Mouse (Mus musculus) embryo, embryonic 11.5 days (tissue): Measurements from ENCODE around the gene Crym.
A peak's percentile ranks its signal among the peaks of the same experiment; 100 is the strongest.

ENCODE experiments used
- DNase-seq: peaks from one replicate; pipeline ENCODE4 v3.0.0-alpha.2; 2012; ENCODE audit warnings: low read depth, low spot score

The Crym gene

DNA sequence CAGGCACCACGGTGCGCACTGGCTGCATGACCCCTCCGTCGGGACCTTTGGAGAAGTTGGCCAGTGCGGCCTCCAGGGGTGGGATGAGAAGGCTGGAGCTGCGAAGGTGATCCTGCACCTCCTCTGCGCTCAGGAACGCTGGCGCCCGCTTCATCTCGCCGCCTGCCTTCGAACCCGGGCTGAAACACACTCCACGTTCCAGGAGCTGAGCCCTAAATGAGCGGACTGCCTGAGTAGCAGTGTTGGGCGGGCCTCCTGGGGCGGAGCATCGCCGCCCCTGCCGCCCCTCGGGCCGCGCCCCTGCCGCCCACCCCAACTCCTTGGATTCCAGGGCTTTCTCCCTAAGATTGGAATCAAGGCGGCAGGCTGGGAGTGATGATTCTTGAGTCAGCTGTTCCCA is at the start of gene Crym:
Gene Crym, minus strand, starts transcription at position 341 of the 400 bp plus-strand sequence.
- DNase-seq: no peak

DNA sequence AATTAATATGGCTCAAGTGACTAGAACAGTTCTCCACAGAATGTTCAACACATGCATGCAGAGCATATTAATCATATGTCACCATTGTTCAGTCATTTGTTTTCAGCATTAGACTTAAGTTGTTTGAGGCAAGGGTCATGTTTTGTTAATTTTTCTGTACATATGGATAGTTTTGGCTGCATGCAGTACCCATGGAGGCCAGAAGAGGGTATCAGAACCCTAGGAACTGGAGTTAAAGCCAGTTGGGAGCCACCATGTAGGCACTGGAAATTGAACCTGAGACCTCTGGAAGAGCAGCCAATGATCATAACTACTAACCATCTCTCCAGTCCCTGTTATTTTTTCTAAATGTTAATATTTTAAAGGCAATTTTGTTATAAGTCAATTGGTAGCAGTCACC is 39.2 kb upstream of the Crym start:
- DNase-seq: no peak

DNA sequence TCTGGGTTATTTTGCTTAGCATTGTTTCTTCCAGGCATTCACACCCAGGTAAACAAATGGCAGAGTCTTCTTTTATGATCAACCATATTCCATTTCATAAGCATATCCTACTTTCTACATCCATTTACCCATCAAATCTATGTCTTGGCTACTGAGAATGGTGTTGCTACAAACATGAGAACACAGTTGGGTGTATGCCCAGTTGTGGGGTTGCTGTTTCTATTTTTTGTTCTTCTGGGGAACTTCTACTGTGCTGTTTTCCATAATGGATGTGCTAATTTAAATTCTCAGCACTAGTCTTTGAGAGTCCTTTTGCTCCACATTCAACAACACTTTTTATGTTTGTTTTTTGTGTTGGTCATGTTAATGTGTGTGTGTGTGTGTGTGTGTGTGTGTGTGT is 26.6 kb upstream of the Crym start:
- no peak for DNase-seq

DNA sequence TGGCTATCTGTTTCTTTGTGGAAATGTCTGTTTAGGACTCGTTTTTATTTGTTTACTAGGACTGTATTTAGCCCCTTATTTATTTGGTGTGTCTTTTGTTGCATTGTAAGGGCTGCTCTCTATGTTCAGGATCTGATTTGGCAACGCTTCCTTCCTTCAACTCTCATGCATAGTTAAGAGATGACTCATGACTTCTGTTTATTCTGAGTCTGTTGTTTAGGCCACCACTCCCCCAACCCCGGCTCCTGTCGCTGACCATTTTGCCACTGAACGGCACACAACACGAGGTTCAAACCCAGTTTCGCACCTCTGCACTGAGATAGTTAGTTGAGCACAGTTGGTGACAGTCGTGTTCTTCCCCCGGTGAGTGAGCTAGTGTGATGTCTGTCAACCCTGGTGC is 4.1 kb upstream of the Crym start:
- no peak for DNase-seq

DNA sequence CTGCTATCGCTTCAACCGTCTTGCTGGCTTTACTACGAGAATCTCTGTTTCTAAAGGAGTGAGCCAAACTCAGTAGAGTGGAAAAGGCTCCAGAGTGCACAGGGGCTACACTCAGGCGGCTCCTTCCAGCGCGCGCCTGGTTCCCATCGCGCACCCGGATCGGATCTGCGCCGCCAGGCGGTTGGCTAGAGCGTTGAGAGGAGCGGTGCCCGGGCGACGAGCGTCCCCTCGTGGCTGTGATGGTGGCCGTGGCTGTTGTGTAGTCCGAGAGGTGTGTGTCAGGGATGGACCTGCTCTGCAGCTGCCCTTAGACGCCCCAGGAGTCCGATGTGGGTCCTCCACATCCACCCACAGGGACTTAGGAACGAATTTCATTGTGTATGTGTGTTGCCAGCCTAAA is 1.9 kb upstream of the Crym start, which contains the start of gene Abca14:
Gene Abca14, plus strand, starts transcription at position 173 of the 400 bp plus-strand sequence.
- DNase-seq: peak; percentile 66

DNA sequence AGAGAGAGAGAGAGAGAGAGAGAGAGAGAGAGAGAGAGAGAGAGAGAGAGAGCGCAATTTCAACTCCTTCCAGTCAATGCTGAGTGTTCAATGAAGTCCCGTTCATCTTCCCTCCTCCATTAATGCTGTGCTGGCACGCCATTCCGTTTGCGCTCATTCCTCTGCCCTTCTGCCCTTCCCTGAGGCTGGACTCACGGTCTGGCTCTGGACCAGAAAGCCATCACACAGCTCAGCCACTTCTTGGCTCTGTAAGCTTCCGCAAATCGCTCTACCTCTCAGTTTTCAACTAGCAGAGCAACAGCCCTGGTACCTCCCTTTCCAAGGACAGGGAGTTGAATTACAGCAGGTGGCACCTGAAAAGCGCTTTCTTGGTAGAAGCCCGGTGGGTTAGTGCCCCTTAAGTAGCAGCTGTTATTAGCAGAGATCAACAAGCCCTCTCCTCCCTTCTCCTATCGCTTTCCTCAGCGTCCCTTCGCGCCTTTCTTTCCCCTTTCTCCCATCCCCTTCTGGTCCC is 623 bp downstream of the Crym start:
- DNase-seq: no peak

DNA sequence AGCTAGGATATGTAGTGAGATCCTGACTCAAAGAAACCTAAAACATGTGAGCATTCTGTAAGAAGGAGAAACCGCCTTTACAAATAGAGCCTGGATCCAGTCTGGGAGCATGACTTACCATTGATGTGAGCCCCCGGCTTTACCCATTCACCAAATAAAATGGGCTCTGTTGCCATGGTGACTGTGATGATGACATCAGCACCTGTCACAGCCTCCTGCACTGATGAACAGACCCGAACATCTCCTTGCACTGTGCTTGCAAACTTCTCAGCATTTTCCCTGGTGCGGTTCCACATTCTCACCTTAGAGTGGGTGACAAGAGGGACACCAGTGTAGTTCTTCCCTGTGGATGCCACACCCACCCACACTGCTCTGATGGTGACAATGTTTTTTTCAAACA is 6.7 kb downstream of the Crym start:
- DNase-seq: no peak

DNA sequence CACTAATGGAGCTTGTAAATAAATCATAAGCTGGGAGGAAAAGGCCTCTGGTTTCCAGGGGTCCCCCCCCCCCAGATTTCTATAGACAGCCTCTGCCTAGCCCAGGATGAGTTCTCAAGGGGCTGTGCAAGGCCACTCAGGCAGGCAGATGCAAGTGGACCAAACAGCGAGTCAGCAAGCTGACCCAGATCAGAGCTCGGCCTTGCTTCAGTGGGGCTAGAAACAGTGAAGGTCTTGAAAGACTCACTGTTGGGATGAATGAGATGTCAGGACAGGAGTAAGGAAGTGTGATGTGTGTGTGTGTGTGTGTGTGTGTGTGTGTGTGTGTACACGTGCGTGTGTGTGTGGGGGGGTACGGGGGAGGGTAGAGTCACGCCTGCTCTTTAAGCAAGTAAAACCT is 9.1 kb downstream of the Crym start:
- no peak for DNase-seq

DNA sequence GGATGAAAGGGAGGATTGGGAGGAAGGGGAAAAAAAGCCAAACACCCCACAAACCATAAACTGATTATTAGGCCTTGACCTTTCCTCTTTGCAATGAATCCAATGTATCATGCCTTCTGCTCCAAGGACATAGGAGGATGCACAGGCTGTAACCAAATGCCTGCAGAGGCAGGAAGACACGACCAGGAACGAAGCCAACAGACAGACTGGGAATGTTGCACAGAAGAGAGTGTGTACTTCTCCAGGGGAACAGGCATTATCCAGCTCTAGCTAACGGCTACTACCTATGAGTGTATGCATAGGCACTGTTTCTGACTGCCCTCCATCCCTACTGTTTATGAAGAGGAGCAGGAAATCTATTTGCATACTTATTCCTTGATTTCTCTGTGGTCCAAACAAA is 9.7 kb downstream of the Crym start:
- DNase-seq: no peak

DNA sequence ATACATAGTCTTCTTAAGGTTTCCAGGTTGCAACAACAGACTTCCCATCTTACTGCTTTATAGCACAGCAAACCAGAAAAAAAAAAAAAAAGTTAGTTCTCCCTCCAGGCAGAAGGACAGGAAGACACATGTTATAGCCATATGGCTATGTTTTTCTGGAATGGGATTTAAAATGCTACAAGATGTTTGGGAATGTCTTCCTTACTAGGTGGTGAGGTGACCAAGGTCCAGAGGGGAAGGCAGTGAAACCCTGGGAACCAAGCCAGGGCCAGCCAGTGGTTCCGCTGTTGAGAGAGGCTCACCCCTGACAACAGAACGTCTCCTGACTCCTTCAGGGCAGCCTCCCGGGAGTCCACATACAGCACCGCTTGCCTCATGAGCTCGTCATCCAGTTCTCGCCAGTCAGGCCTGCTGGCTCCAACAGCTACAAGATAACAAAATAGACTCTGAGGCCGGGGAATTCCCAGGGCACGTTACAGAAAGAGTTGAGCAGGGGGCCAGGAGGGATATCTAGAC is 11.7 kb downstream of the Crym start:
- DNase-seq: no peak

DNA sequence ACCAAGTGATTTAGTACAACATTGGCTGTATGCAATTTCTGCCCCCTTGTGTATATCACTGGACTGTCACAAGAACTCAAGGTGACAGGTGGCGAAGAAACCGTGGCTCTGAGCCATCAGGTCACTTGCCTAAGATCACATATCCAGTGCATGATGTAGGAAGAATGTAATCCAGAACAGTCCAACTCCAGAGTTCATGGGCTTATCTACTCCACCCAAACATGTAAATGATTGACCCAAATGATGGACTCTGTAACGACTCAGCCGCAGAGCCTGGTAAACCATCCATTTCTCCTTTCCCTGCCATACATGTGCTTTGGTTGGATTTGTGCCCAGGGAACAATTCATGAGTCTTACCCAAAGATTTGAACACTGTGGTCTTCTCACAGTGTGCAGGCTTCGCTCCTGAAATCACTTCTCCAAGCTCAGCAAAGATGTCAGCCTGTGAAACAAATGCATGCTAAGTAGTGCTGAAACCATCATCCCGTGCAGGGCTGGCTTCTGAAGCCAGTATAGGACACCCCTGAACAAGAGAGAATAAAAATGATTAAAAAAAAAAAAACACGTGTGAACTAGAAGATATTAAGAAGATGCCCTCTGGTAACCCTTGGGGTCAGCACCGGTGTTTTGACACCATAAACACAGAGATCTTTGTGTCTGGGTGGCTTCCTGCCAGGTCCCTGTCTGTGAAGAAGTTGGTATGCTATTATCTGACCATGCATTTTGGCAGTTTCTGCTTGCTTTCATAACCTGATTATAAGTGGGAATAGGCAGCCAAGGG is 12.4 kb downstream of the Crym start:
- DNase-seq: no peak

DNA sequence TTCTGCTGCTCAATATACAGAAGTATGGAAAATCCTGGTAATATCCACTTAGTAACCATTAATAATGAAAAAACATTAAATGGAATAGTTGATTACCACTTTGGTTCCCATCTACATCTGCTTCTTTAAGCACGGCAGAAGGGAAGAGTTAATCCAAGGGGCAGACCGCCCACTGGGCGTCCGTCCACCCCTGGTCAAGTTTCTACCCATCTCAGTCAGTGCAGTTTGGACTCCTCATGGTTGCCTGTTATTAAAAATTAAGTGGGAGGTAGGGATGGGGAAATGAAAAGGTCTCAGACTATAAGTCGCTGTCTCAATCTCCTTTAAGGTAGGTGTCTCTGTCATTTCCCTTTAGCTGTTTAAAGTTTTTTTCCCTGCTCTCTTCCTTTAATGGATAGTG is 13.0 kb downstream of the Crym start:
- DNase-seq: no peak

DNA sequence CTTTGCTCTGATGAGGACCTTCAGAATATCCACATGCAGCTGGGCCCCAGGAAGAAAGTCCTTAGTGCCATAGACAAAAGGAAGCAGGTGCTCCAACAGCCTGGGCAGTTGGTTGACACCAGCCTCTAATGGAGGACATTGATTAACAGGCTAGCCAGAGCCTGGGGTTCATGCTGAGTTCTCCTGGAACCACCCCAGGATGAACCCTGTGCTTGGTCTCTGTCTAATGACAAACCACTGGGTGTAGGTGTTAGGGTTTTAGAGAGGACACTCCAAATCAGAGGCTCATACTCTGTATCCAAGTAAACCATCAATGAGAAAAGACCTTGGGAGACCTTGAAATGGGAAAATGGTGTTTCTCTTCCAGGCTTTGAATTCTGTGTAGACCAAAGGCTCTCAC is 19.0 kb downstream of the Crym start:
- DNase-seq: no peak

DNA sequence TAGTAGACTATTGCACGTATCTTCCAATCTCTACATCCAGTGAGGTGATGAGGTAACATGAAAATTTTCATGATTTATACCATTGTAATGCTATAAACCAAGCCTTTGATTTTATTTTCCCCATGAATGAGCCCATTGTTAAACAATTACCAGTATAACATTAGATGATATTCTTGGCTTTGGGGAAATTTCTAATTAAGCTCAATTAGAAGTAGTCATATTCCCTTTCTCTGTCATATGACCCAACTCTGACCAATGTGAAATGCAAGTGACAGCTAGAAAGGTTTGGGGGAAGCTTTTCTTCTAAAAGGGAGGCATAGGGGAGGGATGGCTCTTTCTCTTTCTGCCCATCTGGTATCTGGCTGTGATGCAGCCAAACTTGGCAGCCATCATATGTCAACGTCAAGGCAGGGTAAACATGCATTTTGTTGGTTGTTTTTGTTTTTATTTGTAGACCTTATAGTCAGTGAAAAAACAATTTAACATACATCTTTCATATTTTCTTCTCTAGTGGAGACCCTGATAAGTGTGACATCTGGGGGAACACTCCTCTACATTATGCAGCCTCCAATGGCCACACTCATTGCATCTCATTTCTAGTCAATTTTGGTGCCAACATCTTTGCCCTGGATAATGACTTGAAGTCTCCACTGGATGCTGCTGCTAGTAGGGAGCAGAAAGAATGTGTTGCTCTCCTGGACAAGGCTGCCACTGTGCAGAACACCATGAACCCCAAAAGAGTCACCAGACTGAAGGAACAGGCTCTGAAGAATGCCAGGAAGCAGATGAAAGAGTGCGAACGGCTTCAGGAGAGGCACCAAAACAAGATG is 20.3 kb downstream of the Crym start:
- DNase-seq: no peak

DNA sequence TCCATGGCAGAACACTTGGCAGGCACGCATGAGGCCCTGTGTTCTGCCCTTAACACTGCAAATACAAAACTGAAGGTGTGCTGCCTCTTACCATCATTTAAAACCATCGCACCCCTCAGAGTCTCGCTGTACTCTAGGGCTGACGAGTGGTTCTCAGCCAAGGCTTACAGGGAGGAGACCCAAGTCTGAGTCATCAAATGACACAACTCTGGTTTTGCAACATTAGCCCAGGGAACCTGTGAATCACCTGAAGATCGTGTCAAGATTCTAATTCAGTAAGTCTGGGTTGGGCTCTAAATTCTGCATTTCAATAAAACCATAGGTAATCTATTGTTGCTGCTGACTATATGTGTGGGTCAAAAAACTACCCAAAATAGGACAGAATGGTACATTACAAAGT is 21.4 kb downstream of the Crym start:
- no peak for DNase-seq

DNA sequence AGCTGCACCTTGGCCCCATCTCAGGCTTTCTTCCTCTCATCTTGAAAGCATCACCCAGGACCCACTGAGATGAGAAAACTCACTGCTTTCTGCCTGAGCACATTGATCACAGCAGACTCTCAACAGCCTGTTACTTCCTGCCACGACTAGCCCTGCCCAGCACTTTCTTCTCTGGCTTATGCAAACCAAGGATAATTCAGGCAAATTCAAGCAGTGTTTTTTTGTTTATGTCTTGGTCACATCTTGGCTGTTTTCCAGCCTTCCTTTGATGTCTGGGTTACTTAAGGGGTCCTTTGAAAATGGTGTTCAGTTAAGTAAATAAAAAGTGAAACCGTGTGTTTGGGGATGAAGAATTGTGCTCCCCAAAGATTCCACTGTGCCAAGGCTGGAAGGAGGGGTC is 23.0 kb downstream of the Crym start:
- no peak for DNase-seq

DNA sequence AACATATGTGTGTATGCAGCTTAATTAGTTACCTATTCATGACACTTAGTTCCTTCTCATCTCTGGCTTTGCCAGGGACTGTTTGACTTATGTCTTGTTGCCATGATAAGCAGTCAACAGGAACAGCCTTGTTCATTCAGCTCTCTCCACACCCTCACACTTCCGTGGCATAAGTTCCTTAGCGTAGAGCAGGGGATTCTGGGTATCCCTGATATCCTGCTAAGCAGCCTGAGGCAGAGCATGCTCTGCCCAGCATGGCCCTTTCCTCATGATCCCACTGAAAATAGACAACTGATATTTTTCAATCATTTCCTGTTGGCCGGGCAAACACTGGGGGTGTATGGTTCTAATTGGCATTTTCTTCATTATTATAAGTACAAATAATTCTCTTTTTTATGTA is 24.3 kb downstream of the Crym start:
- no peak for DNase-seq

DNA sequence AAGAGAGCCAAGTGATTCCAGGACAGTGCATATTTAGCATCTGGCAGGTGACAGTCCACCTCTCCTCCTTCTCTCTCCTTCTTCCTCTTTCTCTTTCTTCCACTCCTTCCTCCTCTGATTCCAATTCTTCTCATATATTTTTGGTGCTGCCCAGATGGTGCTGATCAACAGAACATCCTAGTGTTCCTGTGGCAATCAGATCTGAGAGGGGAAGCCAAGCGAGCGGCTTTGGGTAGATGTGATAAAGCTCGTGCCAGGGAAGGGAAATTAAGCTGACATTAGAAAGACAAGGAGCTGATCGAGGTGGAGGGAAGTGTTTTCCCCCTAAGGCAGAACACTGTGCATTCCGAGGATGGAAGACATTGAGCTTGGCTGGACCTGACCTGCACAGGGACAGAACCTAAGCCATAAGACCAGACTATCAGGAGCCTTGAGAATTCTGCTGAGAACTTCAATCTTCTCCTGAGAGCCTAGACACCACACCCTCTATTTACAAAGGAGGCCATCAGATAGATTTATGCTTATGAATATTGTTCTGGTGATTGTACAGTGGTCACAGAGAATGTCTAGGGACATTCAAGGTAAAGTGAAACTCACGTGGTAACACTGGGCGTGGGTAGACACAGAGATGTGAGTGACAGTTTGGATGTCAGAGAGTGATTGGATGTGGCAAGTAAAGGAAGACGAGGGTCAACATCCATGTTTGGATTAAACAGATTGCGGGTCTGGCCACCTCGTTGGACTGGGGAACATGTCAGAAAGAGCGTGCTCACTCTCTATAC is 27.0 kb downstream of the Crym start:
- DNase-seq: no peak

DNA sequence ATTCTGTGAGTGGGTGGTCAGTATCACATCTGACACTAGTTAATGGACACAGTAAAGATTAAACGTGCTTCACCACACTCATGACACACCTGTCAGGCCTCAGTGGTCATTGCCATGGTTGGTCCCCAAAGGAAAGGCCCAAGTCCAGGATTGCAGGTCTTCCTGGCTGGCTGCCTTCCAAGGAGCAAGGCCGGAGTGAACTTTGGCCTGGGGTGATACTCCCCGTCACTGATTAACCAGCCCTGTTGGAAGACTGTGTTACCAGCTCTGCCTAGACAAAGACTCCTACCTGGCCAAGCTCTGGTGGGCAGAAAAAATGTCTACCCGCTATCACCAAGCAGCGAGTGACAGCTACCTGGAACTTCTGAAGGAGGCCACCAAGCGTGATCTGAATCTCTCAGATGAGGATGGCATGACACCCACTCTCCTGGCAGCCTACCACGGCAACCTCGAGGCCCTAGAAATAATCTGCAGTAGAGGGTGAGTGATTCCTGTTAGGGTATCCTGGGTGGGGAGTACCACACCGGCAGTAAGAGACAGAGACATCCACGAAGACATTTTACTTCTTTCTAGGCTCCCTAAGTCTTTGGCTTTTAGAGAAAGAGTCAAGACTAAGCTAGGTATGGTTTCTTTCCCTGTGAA is 28.2 kb downstream of the Crym start, which contains the start of gene Anks4b:
Gene Anks4b, plus strand, starts transcription at position 256 of the 642 bp plus-strand sequence.
- no peak for DNase-seq

DNA sequence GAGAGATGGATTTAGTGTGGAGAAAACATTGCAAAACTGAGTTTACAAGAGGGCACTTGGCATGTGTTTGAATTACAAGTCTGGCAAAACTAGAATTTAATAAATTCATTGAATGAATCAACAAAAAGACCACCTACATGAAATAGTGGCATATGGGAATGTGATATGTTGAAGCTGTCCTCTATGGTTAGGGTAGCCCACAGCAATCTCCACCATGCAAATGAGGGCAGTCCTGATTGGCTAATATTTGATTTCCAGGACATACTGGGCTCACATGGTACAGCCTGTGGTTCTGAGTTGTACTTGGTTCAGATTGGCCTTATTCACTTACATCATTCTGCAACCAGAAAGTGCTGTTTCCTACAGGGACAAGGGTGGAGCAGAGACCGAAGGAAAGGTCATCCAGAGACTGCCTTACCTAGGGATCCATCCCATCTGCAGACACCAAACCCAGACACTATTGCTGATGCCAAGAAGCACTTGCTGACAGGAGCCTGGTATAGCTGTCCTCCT is 29.7 kb downstream of the Crym start:
- DNase-seq: no peak
